Mouse (Mus musculus) liver, embryonic 14.5 days (tissue): ENCODE data around the gene Fxyd3. TPM values are rescaled to one million over a fixed set of nuclear protein-coding genes. Genes with fewer than 3 reads are reported as not detected.
A peak's percentile ranks its signal among the peaks of the same experiment; 100 is the strongest.

ENCODE experiments used
- ATAC-seq: fragments of 200-750 bp; cut with Nextera tagmentation; 2 replicates; pipeline ENCODE4 v1.8.0; 2017; ENCODE audit warnings: moderate number of reproducible peaks, mild to moderate bottlenecking, moderate library complexity; ENCODE audit not compliant: insufficient read depth
- DNase-seq, 3 experiments: peaks; one replicate each; pipeline ENCODE4 v3.0.0-alpha.2; 2012 to 2013; ENCODE audit warnings: low read depth in 3 of 3, low spot score in 3 of 3
- H3K27ac ChIP-seq: fragments of 300-500 bp; sonication (generic); 2 replicates; pipeline ENCODE4 v1.5.1; 2014; ENCODE audit warnings: moderate library complexity, mild to moderate bottlenecking, control low read depth, inconsistent platforms
- H3K27me3 ChIP-seq: fragments of 300-500 bp; sonication (generic); 2 replicates; pipeline ENCODE4 v1.6.1; 2014; ENCODE audit warnings: mild to moderate bottlenecking, low read length, moderate library complexity; ENCODE audit not compliant: control insufficient read depth, insufficient read depth
- H3K36me3 ChIP-seq: fragments of 300-500 bp; sonication (generic); replicated peaks from 2 replicates; pipeline ENCODE4 v1.6.1; 2014; ENCODE audit warnings: low read depth; ENCODE audit not compliant: control insufficient read depth, insufficient read depth
- H3K4me1 ChIP-seq, 2 experiments: fragments of 200-500 bp in 1 of 2; fragments of 300-500 bp in 1 of 2; sonication (generic) in 1 of 2; replicated peaks; 2 replicates each; pipeline ENCODE4 v1.6.1; 2012 to 2014; ENCODE audit warnings: antibody characterized with exemption in 1 of 2, inconsistent platforms in 1 of 2, low read length in 1 of 2; ENCODE audit not compliant: control insufficient read depth in 2 of 2, insufficient read depth in 2 of 2
- H3K4me2 ChIP-seq: fragments of 300-500 bp; sonication (generic); 2 replicates; pipeline ENCODE4 v1.6.1; 2014; ENCODE audit warnings: low read depth, mild to moderate bottlenecking, control low read depth, moderate library complexity
- H3K4me3 ChIP-seq, 2 experiments: fragments of 200-500 bp in 1 of 2; fragments of 300-500 bp in 1 of 2; sonication (generic) in 1 of 2; 2 replicates each; pipeline ENCODE4 v1.5.1; 2012 to 2014; ENCODE audit warnings: low read depth in 2 of 2, low read length in 2 of 2, mild to moderate bottlenecking in 2 of 2, control low read depth in 1 of 2, inconsistent platforms in 1 of 2, moderate library complexity in 1 of 2; ENCODE audit not compliant: insufficient read depth in 1 of 2
- H3K9ac ChIP-seq: fragments of 300-500 bp; sonication (generic); replicated peaks from 2 replicates; pipeline ENCODE4 v1.6.1; 2014; ENCODE audit warnings: mild to moderate bottlenecking, control low read depth, moderate library complexity
- H3K9me3 ChIP-seq: fragments of 300-500 bp; sonication (generic); 2 replicates; pipeline ENCODE4 v1.6.1; 2016; ENCODE audit warnings: low read length, mixed read lengths; ENCODE audit not compliant: control insufficient read depth
- CTCF ChIP-seq: IDR thresholded peaks from 2 replicates; pipeline ENCODE4 v1.5.1; 2016; ENCODE audit warnings: antibody characterized with exemption, low read depth, control low read depth
- EP300 ChIP-seq: IDR thresholded peaks from 2 replicates; pipeline ENCODE4 v1.6.1; 2016; ENCODE audit warnings: antibody characterized with exemption, low read depth
- WGBS: fragments of 180-500 bp; shearing (Covaris S2); extraction: QIAGEN DNeasy Blood & Tissue Kit; methylation state at CpG from one replicate; pipeline ENCODE4 v1.1.7; 2014; ENCODE audit not compliant: insufficient replicate concordance; 5-methylcytosine and 5-hydroxymethylcytosine counted together
- polyA plus RNA-seq, 2 experiments: library from polyadenylated mRNA; depleted of rRNA in 1 of 2; stranded (reverse) in 1 of 2; unstranded in 1 of 2; fragments of >200 nt; fragmentation: Nextera tagmentation in 1 of 2; extraction: Ambion mirVana in 1 of 2; gene quantifications; 2 replicates each; pipeline versions ENCODE4 v1.2.1 to v1.2.3; 2012 to 2014

Fxyd3 gene
- polyA plus RNA-seq, 2 experiments, result 0.54 to 0.86 TPM

DNA sequence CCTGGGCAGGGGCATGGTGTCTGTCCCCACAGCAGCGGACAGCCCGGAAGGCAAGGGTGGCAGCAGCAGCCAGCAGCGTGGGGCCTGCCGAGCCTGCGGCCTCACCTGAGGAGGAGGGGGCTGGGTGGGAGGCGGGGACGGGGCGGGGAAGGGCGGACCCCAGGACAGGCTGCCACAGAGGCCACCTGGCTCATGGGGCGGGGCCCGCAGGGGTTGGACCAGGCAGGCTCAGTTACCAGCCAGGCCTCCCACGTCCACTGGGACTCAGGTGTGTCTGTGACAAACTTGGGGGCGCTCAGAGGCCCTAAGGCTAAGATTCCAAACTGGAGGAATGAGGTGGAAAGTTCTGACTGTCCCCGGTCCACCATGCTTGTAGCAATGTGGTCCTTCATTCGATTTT lies 38.7 kb upstream of the Fxyd3 start, which contains the start of gene Hpn:
TSS of gene Hpn (minus strand) at position 109 of the 400 bp plus-strand sequence.
- H3K27me3 ChIP-seq, result no peaks in the 10 kb centered on the region
- peak in 1 of 3 experiments; percentile 16 for DNase-seq
- no peaks in the 10 kb centered on the region for H3K36me3 ChIP-seq
- H3K4me3 ChIP-seq, result peak within 1 kb of the TSS; percentile 39 to 46
- peak; percentile 74 for ATAC-seq
- H3K4me1 ChIP-seq, result peaks cover 0 to 18% of the 10 kb centered on the region in 2 experiments; a peak in 2 of 4 replicates
- H3K9me3 ChIP-seq, result no peaks in the 10 kb centered on the region
- peak within 1 kb of the TSS; percentile 47 for H3K4me2 ChIP-seq
- 15% methylated on average over 13 of the region's 15 CpGs for WGBS
- no peak for TF ChIP-seq CTCF
- H3K9ac ChIP-seq, result no peak within 1 kb of the TSS
- peak within 1 kb of the TSS; percentile 50; the same call in 1 of the 2 replicates for H3K27ac ChIP-seq

DNA sequence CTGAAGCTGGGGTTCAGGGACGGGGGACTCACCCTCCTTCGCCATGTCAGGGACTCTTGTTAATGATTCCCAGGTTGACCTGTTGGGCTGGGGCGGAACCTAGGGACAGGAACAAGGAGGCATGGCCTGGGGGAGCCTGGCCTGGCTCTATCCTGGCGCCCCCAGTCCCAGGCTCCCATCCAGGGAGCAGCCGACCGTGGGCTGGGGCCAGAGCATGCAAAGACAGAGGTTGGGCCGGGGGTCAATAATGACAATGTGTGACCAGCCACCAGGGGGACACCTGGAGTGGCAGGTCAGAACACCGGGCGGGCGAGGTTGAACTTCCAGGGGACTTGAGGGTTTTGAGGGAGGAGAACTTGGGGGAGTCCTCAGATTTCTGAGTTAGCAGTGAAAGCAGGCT lies 38.1 kb upstream of the Fxyd3 start:
- Histone ChIP-seq H3K36me3 (no peaks in the 10 kb centered on the region), H3K4me3 (peak overlapping the region; percentile 39 to 46), H3K9ac (no peak overlapping the region), H3K9me3 (no peaks in the 10 kb centered on the region), H3K4me2 (peak overlapping the region; percentile 47), H3K4me1 (peaks cover 0 to 19% of the 10 kb centered on the region in 2 experiments; a peak in 2 of 4 replicates), H3K27ac (no peak overlapping the region), H3K27me3 (no peaks in the 10 kb centered on the region)
- DNase-seq, result no peak
- peak; percentile 46 for TF ChIP-seq CTCF
- TF ChIP-seq EP300, result no peak
- WGBS, result 49% methylated on average over 10 of the region's 10 CpGs
- 0 out of 2 replicates have a peak, but pooled peaks have one; percentile 6 for ATAC-seq

DNA sequence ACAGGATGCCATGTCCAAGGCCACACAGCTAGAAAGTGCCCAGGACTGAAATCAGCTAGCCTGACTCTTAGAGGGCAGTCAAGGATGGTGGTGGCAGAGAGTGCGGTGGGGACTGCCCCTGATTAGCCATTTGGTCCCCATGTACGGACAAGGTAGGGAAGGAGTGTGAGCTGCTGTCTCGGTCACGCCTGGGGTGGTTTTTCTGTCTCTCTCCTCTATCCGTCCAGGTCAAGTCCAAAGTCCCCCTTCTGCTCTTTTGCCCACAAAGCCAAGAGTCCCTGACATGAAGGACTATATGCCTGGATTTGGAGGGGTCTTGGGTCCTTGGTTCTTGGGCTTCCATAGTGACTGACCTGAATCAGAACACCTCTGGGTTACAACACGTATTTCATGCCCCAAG lies 37.3 kb upstream of the Fxyd3 start:
- Histone ChIP-seq H3K36me3 (no peaks in the 10 kb centered on the region), H3K9me3 (no peaks in the 10 kb centered on the region), H3K9ac (no peak overlapping the region), H3K4me3 (peak overlapping the region; percentile 39 to 46; a peak in 3 of 4 replicates), H3K4me1 (peaks cover 0 to 19% of the 10 kb centered on the region in 2 experiments; a peak in 2 of 4 replicates), H3K27me3 (no peaks in the 10 kb centered on the region), H3K27ac (no peak overlapping the region), H3K4me2 (peak overlapping the region; percentile 47)
- TF ChIP-seq CTCF (no peak), EP300 (no peak)
- DNase-seq (no peak), ATAC-seq (no peak)
- 58% methylated on average over 6 of the region's 6 CpGs for WGBS

- Histone ChIP-seq H3K27ac (no peak overlapping the region), H3K36me3 (no peaks in the 10 kb centered on the region), H3K9ac (no peak overlapping the region), H3K4me3 (no peak overlapping the region), H3K4me2 (no peak overlapping the region), H3K4me1 (peaks cover 0 to 19% of the 10 kb centered on the region in 2 experiments; a peak in 2 of 4 replicates), H3K27me3 (no peaks in the 10 kb centered on the region), H3K9me3 (no peaks in the 10 kb centered on the region)
- DNase-seq (no peak), ATAC-seq (no peak)
- TF ChIP-seq CTCF, result no peak
- TF ChIP-seq EP300, result no peak
- 25% methylated on average over 4 of the region's 4 CpGs for WGBS
Observed at GRCm38 (mm10) chr7:31112036-31112435, 35.5 kb upstream of the Fxyd3 start.

DNA sequence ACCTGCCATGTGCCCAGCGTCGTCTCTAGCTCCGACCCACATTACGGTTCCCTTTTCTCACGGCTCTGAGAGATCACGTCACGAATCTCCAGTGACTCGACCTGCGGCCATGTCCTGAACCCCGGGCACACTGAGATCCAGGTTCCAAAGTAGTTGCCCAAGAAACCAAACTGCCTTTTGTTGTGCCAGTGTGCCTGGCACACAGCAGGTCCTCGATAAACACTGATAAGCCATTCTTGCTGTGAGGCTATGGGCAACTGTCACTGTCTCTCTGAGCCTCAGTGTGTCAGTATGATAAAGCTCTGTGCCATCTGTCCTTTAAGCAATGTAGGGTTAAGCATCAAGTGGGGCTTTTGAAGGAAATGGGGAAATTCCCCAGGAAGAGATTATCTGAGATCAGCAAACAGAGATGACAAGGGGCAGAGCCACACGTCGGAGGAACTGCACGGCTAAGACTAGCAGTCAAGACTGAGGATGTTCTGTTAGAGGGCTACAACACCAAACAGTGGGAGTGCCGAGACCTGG lies 34.4 kb upstream of the Fxyd3 start:
- no peak overlapping the region for H3K4me2 ChIP-seq
- TF ChIP-seq CTCF (no peak), EP300 (no peak)
- no peak overlapping the region for H3K27ac ChIP-seq
- DNase-seq (no peak), ATAC-seq (no peak)
- no peak overlapping the region for H3K4me3 ChIP-seq
- H3K4me1 ChIP-seq, result peaks cover 0 to 19% of the 10 kb centered on the region in 2 experiments; a peak in 2 of 4 replicates
- no peak overlapping the region for H3K9ac ChIP-seq
- no peaks in the 10 kb centered on the region for H3K9me3 ChIP-seq
- H3K27me3 ChIP-seq, result no peaks in the 10 kb centered on the region
- no peaks in the 10 kb centered on the region for H3K36me3 ChIP-seq
- WGBS, result 40% methylated on average over 15 of the region's 15 CpGs
